Mouse (Mus musculus): ENCODE data around the gene Olfr1394. TPM values are rescaled to one million over a fixed set of nuclear protein-coding genes. Genes with fewer than 3 reads are reported as not detected.

Olfr1394 gene
- not detected in 2 replicates for polyA plus RNA-seq (2015; fragmentation: Nextera tagmentation; extraction: Ambion mirVana)

DNA sequence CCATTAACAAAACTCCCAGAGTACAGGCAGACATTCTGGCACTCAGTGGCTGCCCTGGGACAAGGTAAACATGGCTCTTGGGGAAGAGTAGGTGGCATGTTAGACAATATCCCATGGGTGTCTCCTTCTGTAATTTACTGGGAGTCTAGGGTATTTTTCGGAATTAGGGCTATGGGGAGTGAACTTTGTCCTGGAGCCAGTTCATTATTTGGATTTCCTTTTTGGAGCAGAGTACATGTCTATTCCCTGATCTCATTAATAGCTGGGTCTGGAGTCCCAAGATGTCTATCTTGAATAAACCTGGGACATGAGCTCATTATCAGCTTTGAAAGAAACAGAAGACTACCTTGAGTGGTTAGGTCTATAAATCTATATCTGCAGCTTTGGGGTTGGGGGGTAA lies at the start of gene Olfr1394:
TSS of gene Olfr1394 (plus strand) at position 301 of the 400 bp plus-strand sequence.
- Histone ChIP-seq H3K27me3 (replicated peaks) (no peaks in the 10 kb centered on the region), H3K27ac (replicated peaks) (no peak within 1 kb of the TSS), H3K9me3 (no peaks in the 10 kb centered on the region), H3K4me1 (no peaks in the 10 kb centered on the region), H3K36me3 (no peaks in the 10 kb centered on the region), H3K4me3 (no peak within 1 kb of the TSS), H3K4me2 (no peak within 1 kb of the TSS), H3K9ac (no peak within 1 kb of the TSS)
- no peak for ATAC-seq (ENCODE audit: extremely low read depth, insufficient number of reproducible peaks, low FRiP score, low TSS enrichment)
- WGBS = 70% methylated on average over 1 of the region's 1 CpGs

DNA sequence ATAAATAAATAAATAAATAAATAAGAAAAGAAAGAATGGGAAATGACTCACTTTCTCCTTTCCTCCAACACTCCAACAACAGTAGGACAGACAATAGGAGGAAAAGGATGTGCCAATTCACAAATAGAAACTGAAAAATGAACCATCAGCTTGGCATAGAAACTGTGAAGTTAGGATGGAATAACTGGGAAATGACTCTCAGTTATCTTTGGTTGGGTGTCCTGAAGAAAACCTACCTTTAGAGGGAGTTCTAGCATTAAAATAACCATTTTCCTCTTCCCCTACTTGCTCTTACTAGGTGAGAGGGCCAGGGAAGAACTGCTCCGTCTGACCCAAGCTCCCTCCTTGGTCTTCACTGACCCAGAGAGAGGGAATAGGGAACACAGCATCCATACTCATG lies 48.4 kb upstream of the Olfr1394 start:
- no peak overlapping the region for H3K27ac ChIP-seq (replicated peaks)
- H3K4me1 ChIP-seq = peaks cover 5% of the 10 kb centered on the region; the same call in 1 of the 2 replicates
- 0 out of 2 replicates have a peak, but pooled peaks cover 3% of the 10 kb centered on the region for H3K27me3 ChIP-seq (replicated peaks)
- WGBS = 50% methylated on average over 1 of the region's 1 CpGs
- H3K9me3 ChIP-seq = no peaks in the 10 kb centered on the region
- no peak overlapping the region for H3K9ac ChIP-seq
- no peak overlapping the region for H3K4me3 ChIP-seq
- ATAC-seq (ENCODE audit: extremely low read depth, insufficient number of reproducible peaks, low FRiP score, low TSS enrichment) = no peak
- no peaks in the 10 kb centered on the region for H3K36me3 ChIP-seq
- no peak overlapping the region for H3K4me2 ChIP-seq

DNA sequence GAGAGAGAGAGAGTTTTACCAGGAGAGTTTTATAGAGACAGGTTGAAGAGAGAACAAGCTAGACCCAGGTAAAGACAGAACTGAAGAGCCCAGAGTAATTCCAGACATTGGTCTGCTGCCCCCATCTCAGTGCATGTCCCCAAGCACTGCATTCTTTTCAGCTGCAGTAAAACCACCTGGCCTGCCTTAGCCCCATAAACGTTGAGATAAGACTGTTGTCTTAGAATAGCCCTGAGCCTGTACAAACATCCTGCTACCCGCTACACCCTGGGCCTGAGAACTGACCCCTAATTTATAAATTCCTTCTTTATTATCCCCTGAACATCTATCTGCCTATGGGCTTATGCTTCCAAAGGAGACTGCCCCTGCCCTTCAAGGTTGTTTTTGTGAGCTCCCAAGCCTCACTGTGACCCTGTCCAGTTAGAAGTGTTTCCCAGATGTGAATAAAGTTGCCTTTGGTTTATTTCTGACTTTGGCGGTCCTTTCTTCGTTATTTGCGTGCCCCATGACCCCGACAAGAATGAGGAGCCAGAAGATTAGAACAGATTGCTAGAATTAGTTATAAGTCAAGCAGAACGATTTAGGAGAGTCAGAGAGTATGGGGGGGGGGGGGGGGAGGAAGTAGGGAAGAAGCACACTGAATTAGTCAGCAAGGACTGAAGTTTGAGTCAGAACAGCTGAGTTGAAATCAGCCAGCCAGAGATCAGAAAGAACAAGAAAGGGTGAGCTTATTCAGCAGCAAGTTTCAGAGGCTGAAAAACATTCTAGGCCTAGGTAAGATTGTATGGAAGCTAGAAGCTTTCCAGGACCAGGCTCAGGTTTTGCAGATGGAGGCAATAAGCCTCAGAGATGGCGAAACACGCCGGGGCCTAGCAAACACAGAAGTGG lies 46.3 kb upstream of the Olfr1394 start:
- H3K27ac ChIP-seq (replicated peaks) = no peak overlapping the region
- WGBS = 66% methylated on average over 10 of the region's 10 CpGs
- no peak overlapping the region for H3K4me2 ChIP-seq
- peaks cover 3% of the 10 kb centered on the region; the same call in 1 of the 2 replicates for H3K4me1 ChIP-seq
- H3K9ac ChIP-seq = no peak overlapping the region
- no peak for ATAC-seq (ENCODE audit: extremely low read depth, insufficient number of reproducible peaks, low FRiP score, low TSS enrichment)
- H3K4me3 ChIP-seq = no peak overlapping the region
- H3K9me3 ChIP-seq = no peaks in the 10 kb centered on the region
- 0 out of 2 replicates have a peak, but pooled peaks cover 3% of the 10 kb centered on the region for H3K27me3 ChIP-seq (replicated peaks)
- H3K36me3 ChIP-seq = no peaks in the 10 kb centered on the region

DNA sequence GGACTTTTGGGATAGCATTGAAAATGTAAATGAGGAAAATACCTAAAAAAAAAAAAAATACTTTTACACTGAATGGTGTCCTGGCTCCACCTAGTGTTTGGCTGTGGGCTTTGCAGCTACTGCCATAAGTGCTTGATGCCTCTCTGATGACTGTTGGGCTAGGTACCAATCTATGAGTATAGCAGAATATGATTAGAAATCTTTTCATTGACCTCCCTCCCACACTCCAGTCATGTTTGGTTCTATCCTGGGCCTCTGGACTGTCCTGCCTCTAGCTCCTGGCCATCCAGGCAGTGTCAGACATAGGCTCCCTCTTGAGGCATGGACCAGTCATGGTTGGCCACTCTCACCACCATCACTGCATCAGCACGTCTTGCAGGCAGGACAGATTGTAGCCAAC lies 45.3 kb upstream of the Olfr1394 start:
- Histone ChIP-seq H3K4me2 (no peak overlapping the region), H3K9me3 (no peaks in the 10 kb centered on the region), H3K4me1 (no peaks in the 10 kb centered on the region), H3K36me3 (no peaks in the 10 kb centered on the region), H3K4me3 (no peak overlapping the region), H3K27me3 (replicated peaks) (0 out of 2 replicates have a peak, but pooled peaks cover 3% of the 10 kb centered on the region), H3K27ac (replicated peaks) (no peak overlapping the region), H3K9ac (no peak overlapping the region)
- ATAC-seq (ENCODE audit: extremely low read depth, insufficient number of reproducible peaks, low FRiP score, low TSS enrichment) = no peak
- 36% methylated on average over 1 of the region's 1 CpGs for WGBS

DNA sequence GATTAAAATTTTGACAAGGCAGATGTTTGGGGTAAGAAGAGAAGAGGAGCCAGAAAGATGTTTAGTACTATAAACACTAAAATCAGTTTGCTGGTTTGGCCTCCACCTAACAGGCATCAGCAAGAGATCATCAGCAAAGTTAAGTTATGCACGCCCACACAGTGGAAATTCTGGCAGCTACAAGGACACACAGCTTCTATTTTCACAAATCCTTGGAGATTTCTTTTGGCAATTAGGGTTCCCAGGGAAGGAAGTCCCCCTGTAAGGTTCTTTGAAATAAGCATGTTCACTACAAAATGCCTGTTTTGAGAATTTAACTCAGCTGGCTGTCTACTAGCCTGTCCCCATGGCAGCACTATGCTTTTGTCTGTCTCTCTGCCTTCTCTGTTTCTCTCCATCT lies 43.2 kb upstream of the Olfr1394 start:
- H3K27ac ChIP-seq (replicated peaks) = no peak overlapping the region
- WGBS = 54% methylated on average over 1 of the region's 1 CpGs
- no peak for ATAC-seq (ENCODE audit: extremely low read depth, insufficient number of reproducible peaks, low FRiP score, low TSS enrichment)

DNA sequence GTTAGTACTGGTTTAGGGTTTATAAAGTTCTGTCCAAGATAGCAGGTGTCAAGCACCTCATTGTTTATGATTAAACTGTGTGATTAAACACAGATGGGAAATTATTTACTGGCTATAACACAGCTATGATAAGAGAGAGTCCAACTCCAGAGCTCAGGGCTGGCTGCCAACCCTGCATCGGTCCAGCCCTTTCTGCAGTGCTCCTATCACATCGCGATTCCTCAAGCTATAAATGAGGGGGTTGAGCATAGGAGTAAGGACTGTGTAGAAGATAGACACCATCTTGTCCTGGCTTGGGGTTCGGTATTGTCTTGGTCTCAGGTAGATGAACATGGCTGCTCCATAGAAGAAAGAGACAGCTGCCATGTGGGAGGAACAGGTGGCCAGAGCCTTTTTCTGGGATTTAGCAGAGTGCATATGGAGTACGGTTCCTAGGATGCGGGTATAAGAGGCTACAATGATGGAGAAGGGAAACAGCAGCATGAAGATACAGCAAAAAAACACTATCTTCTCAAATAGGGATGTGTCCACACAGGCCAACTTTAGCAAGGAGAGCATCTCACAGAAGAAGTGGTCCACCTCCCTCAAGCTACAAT lies 41.5 kb upstream of the Olfr1394 start:
- Histone ChIP-seq H3K36me3 (no peaks in the 10 kb centered on the region), H3K9ac (no peak overlapping the region), H3K4me2 (no peak overlapping the region), H3K4me3 (no peak overlapping the region), H3K4me1 (no peaks in the 10 kb centered on the region), H3K9me3 (no peaks in the 10 kb centered on the region), H3K27me3 (replicated peaks) (0 out of 2 replicates have a peak, but pooled peaks cover 3% of the 10 kb centered on the region), H3K27ac (replicated peaks) (no peak overlapping the region)
- no peak for ATAC-seq (ENCODE audit: extremely low read depth, insufficient number of reproducible peaks, low FRiP score, low TSS enrichment)
- 68% methylated on average over 6 of the region's 6 CpGs for WGBS

More for the DNA sequence above, 43.2 kb upstream of the Olfr1394 start:
- no peaks in the 10 kb centered on the region for H3K36me3 ChIP-seq
- 0 out of 2 replicates have a peak, but pooled peaks cover 3% of the 10 kb centered on the region for H3K27me3 ChIP-seq (replicated peaks)
- no peaks in the 10 kb centered on the region for H3K4me1 ChIP-seq
- no peak overlapping the region for H3K4me2 ChIP-seq
- H3K4me3 ChIP-seq = no peak overlapping the region
- no peak overlapping the region for H3K9ac ChIP-seq
- H3K9me3 ChIP-seq = no peaks in the 10 kb centered on the region

DNA sequence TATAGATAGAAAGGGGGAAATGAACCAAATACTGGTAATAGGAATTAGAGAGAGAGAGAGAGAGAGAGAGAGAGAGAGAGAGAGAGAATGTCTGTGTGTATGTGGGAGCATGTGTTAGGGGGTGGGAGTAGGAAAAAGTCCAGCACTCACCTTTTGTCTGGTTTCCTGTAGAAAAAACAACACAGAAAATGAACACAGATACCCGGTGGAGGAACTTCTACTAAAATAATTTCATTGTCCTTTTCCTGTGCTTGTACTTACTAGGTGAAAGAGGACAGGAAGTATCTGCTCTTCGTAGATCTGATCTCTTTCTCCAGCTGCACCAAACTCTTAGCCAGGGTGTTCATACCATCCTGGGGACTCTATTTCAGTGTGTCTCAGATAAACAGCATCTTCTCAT lies 40.0 kb upstream of the Olfr1394 start:
- Histone ChIP-seq H3K9ac (no peak overlapping the region), H3K27ac (replicated peaks) (no peak overlapping the region), H3K27me3 (replicated peaks) (0 out of 2 replicates have a peak, but pooled peaks cover 3% of the 10 kb centered on the region), H3K4me3 (no peak overlapping the region), H3K9me3 (no peaks in the 10 kb centered on the region), H3K4me2 (no peak overlapping the region), H3K36me3 (no peaks in the 10 kb centered on the region), H3K4me1 (no peaks in the 10 kb centered on the region)
- ATAC-seq (ENCODE audit: extremely low read depth, insufficient number of reproducible peaks, low FRiP score, low TSS enrichment) = no peak
- 50% methylated on average over 2 of the region's 2 CpGs for WGBS

DNA sequence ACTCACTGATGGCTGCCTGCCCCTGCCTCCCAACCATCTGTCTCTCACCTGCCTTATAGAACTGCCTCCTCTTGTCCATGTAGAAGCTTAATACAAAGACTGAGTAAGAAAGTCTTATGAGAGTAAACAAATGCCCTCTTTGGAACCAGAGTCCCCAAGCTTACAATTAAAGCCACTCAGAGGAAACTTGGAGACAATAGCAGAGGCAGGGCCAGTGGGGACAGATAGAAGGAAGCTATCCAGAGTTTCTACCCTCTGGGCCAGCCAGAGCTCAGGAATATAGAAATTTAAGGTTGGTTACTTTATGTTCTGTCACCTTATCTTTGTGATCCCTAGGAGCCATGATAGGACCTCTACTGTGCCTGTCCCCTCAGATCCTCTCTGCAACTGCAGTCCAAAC lies 39.4 kb upstream of the Olfr1394 start, which contains the start of gene Olfr1396:
TSS of gene Olfr1396 (minus strand) at position 101 of the 400 bp plus-strand sequence.
- H3K36me3 ChIP-seq = no peaks in the 10 kb centered on the region
- H3K9ac ChIP-seq = no peak within 1 kb of the TSS
- 0 out of 2 replicates have a peak, but pooled peaks cover 3% of the 10 kb centered on the region for H3K27me3 ChIP-seq (replicated peaks)
- no peak within 1 kb of the TSS for H3K4me3 ChIP-seq
- no peaks in the 10 kb centered on the region for H3K9me3 ChIP-seq
- H3K27ac ChIP-seq (replicated peaks) = no peak within 1 kb of the TSS
- ATAC-seq (ENCODE audit: extremely low read depth, insufficient number of reproducible peaks, low FRiP score, low TSS enrichment) = no peak
- no peak within 1 kb of the TSS for H3K4me2 ChIP-seq
- H3K4me1 ChIP-seq = no peaks in the 10 kb centered on the region

DNA sequence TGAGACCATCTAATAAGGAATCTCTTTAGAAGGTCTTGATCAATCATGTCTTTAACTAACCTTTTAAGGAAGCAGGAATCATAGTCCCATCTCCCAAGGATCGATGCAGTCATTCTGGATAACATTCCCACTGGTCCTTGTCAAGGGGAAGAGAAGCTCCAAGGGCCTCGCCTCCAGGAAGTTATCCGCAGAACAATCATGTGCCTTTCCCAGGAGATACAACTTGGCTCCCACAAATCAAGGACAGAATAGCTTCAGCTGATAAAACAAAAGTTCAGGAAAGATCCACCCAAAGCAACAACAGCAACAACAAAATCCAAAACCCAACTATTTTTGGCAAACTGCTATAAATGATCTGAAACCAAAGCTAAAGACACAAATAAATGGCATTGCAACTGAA lies 34.5 kb upstream of the Olfr1394 start:
- ATAC-seq (ENCODE audit: extremely low read depth, insufficient number of reproducible peaks, low FRiP score, low TSS enrichment) = no peak
- no peaks in the 10 kb centered on the region for H3K36me3 ChIP-seq
- no peak overlapping the region for H3K27ac ChIP-seq (replicated peaks)
- 69% methylated on average over 3 of the region's 3 CpGs for WGBS
- H3K4me3 ChIP-seq = no peak overlapping the region
- H3K9ac ChIP-seq = no peak overlapping the region
- H3K4me2 ChIP-seq = no peak overlapping the region
- H3K27me3 ChIP-seq (replicated peaks) = no peaks in the 10 kb centered on the region
- H3K9me3 ChIP-seq = no peaks in the 10 kb centered on the region
- H3K4me1 ChIP-seq = no peaks in the 10 kb centered on the region

DNA sequence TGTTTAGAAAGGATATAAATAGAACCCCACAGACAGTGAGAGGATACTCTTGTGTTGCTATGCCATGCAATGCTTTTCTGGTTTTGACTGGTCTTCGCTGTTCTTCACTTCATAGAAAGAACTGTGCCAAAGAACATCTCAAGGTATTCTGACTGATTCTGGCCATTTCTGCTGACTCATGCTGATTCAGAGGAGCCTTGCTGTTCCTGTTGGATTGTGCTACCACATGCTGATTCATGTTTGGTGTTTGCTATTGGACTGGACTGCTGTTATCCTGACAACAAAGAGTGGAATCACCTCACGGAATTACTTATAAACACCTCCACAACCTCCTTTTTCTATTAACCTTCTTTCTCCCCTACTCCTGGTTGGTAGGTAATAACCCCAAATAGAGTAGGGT lies 30.0 kb upstream of the Olfr1394 start:
- Histone ChIP-seq H3K4me2 (no peak overlapping the region), H3K9me3 (no peaks in the 10 kb centered on the region), H3K9ac (no peak overlapping the region), H3K4me3 (no peak overlapping the region), H3K4me1 (no peaks in the 10 kb centered on the region), H3K27ac (replicated peaks) (no peak overlapping the region), H3K36me3 (no peaks in the 10 kb centered on the region), H3K27me3 (replicated peaks) (no peaks in the 10 kb centered on the region)
- no peak for ATAC-seq (ENCODE audit: extremely low read depth, insufficient number of reproducible peaks, low FRiP score, low TSS enrichment)
- WGBS = 71% methylated on average over 2 of the region's 2 CpGs

DNA sequence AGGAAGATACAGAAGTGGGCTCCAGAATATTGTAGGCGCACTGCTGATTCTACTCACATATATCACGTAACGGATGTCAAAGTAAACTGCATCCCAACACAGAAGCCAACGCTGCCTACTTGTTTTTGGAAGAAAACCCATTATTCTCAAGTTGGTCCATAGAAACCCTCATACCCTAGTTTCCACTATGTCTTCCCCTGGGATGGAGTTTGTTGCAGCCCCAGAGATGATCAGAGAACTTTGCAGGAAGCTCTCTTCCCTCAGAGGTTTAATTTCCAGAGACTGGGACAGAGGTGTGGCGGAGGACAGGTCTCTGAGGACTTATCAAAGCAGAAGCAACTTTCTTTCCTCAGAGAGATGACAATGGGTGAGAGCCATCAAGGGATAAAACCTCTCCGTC lies 12.2 kb upstream of the Olfr1394 start, which contains the start of gene Olfr1395:
TSS of gene Olfr1395 (plus strand) at position 301 of the 400 bp plus-strand sequence.
- H3K4me2 ChIP-seq = no peak within 1 kb of the TSS
- no peak within 1 kb of the TSS for H3K9ac ChIP-seq
- no peak within 1 kb of the TSS for H3K27ac ChIP-seq (replicated peaks)
- H3K4me3 ChIP-seq = no peak within 1 kb of the TSS
- no peaks in the 10 kb centered on the region for H3K36me3 ChIP-seq
- H3K27me3 ChIP-seq (replicated peaks) = no peaks in the 10 kb centered on the region
- no peaks in the 10 kb centered on the region for H3K4me1 ChIP-seq
- no peaks in the 10 kb centered on the region for H3K9me3 ChIP-seq
- 78% methylated on average over 6 of the region's 6 CpGs for WGBS
- ATAC-seq (ENCODE audit: extremely low read depth, insufficient number of reproducible peaks, low FRiP score, low TSS enrichment) = no peak

All from heart, embryonic 13.5 days (tissue).